Mouse (Mus musculus) spleen, adult 2 months (tissue): ENCODE measurements around the gene Slit3.

ENCODE experiments used
- CTCF ChIP-seq: fragments of 200-500 bp; IDR thresholded peaks from 2 replicates; pipeline ENCODE4 v1.5.1; 2011; ENCODE audit warnings: mild to moderate bottlenecking, inconsistent platforms; ENCODE audit not compliant: insufficient read depth, insufficient read length, insufficient replicate concordance; ENCODE audit errors: extremely low read depth
- POLR2A ChIP-seq: fragments of 200-500 bp; IDR thresholded peaks from 2 replicates; pipeline ENCODE4 v1.6.1; 2011; ENCODE audit warnings: low read depth, low read length, inconsistent platforms

DNA sequence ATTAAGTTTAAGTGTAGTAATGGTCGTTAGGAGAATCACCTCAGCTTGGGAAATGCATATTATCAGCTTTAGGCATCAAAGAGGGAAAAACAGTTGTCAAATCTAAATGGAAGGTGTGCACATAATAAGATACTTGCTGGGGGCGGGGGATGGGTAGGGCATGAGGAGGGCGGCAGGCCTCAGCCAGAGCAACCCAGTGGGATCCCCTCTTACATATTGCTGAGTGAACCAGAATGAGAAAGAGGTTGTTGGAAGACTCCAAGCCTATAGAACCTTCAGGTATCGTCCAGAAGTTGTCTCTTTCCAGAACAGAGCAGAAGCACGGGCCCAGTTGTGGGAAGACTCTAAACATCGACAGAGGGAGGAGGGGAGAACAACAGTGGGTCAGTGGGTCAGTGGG lies 73.8 kb downstream of the Slit3 start:
- TF ChIP-seq POLR2A = no peak
- TF ChIP-seq CTCF = no peak
